Mouse (Mus musculus) hindbrain, embryonic 16.5 days (tissue): Measurements from ENCODE around the gene Olfr186. TPM values are rescaled to one million over a fixed set of nuclear protein-coding genes. Genes with fewer than 3 reads are reported as not detected.

Source experiments
- ATAC-seq: fragments of 200-750 bp; cut with Nextera tagmentation; 2 replicates; pipeline ENCODE4 v1.8.0; 2017; ENCODE audit warnings: moderate TSS enrichment, moderate library complexity
- H3K27ac ChIP-seq: fragments of 300-500 bp; sonication (generic); 2 replicates; pipeline ENCODE4 v1.5.1; 2014; ENCODE audit warnings: low read depth, mild to moderate bottlenecking, control low read depth, low read length, moderate library complexity
- H3K27me3 ChIP-seq: fragments of 300-500 bp; sonication (generic); replicated peaks from 2 replicates; pipeline ENCODE4 v1.6.1; 2014; ENCODE audit warnings: low read length; ENCODE audit not compliant: control insufficient read depth, insufficient read depth
- H3K36me3 ChIP-seq: fragments of 300-500 bp; sonication (generic); 2 replicates; pipeline ENCODE4 v1.6.1; 2014; ENCODE audit warnings: mild to moderate bottlenecking, low read length, moderate library complexity, mixed read lengths; ENCODE audit not compliant: control insufficient read depth, insufficient read depth
- H3K4me1 ChIP-seq: fragments of 300-500 bp; sonication (generic); 2 replicates; pipeline ENCODE4 v1.6.1; 2014; ENCODE audit warnings: low read depth, low read length; ENCODE audit not compliant: control insufficient read depth, insufficient read depth
- H3K4me2 ChIP-seq: fragments of 300-500 bp; sonication (generic); 2 replicates; pipeline ENCODE4 v1.6.1; 2014; ENCODE audit warnings: mild to moderate bottlenecking, low read length, control low read depth, moderate library complexity
- H3K4me3 ChIP-seq: fragments of 300-500 bp; sonication (generic); 2 replicates; pipeline ENCODE4 v1.5.1; 2014; ENCODE audit warnings: mild to moderate bottlenecking, low read length, control low read depth, moderate library complexity
- H3K9ac ChIP-seq: fragments of 300-500 bp; sonication (generic); 2 replicates; pipeline ENCODE4 v1.6.1; 2014; ENCODE audit warnings: low read depth, mild to moderate bottlenecking, control low read depth, low read length, moderate library complexity
- H3K9me3 ChIP-seq: fragments of 300-500 bp; sonication (generic); 2 replicates; pipeline ENCODE4 v1.6.1; 2014; ENCODE audit warnings: mild to moderate bottlenecking, low read length, moderate library complexity; ENCODE audit not compliant: control insufficient read depth
- WGBS: fragments of 180-500 bp; shearing (Covaris S2); extraction: QIAGEN DNeasy Blood & Tissue Kit; methylation state at CpG from one replicate; pipeline ENCODE4 v1.1.7; 2014; 5-methylcytosine and 5-hydroxymethylcytosine counted together
- polyA plus RNA-seq: library from polyadenylated mRNA; unstranded; fragments of >200 nt; fragmentation: Nextera tagmentation; extraction: Ambion mirVana; gene quantifications from 2 replicates; pipeline ENCODE4 v1.2.1, GENCODE M21; 2015

The Olfr186 gene
- polyA plus RNA-seq, 1 experiment from 2014 or later: not detected

- ATAC-seq: no peak
- 61% methylated on average over 2 of the region's 2 CpGs for WGBS
- Histone ChIP-seq H3K36me3 (no peaks in the 10 kb centered on the region), H3K4me3 (no peak overlapping the region), H3K4me2 (no peak overlapping the region), H3K9me3 (no peaks in the 10 kb centered on the region; the same call in 1 of the 2 replicates), H3K4me1 (no peaks in the 10 kb centered on the region), H3K9ac (no peak overlapping the region), H3K27me3 (no peaks in the 10 kb centered on the region), H3K27ac (no peak overlapping the region)
Measured at GRCm38 (mm10) chr16:59013357-59014018, 16.6 kb downstream of the Olfr186 start.

- Histone ChIP-seq H3K9me3 (no peaks in the 10 kb centered on the region), H3K4me2 (no peak overlapping the region), H3K9ac (no peak overlapping the region), H3K27me3 (no peaks in the 10 kb centered on the region), H3K4me3 (no peak overlapping the region), H3K4me1 (no peaks in the 10 kb centered on the region), H3K27ac (no peak overlapping the region), H3K36me3 (no peaks in the 10 kb centered on the region)
- no peak for ATAC-seq
Measured at GRCm38 (mm10) chr16:59007146-59007545, 22.9 kb downstream of the Olfr186 start.

- WGBS: 65% methylated on average over 2 of the region's 2 CpGs
- ATAC-seq: no peak
Measured at GRCm38 (mm10) chr16:58995057-58995456, 35.0 kb downstream of the Olfr186 start, which contains the start of gene Olfr183. TSS of gene Olfr183 (plus strand) at chr16:58995357.

More at GRCm38 (mm10) chr16:58995057-58995456, 35.0 kb downstream of the Olfr186 start, which contains the start of gene Olfr183:
- H3K27me3 ChIP-seq: no peaks in the 10 kb centered on the region
- H3K9me3 ChIP-seq: no peaks in the 10 kb centered on the region
- H3K4me3 ChIP-seq: no peak within 1 kb of the TSS
- no peaks in the 10 kb centered on the region for H3K4me1 ChIP-seq
- H3K9ac ChIP-seq: no peak within 1 kb of the TSS
- no peak within 1 kb of the TSS for H3K27ac ChIP-seq
- no peak within 1 kb of the TSS for H3K4me2 ChIP-seq
- H3K36me3 ChIP-seq: no peaks in the 10 kb centered on the region

Other genes with a start within 250 kb of the Olfr186 start
- gene Olfr173, start 230.0 kb downstream of the Olfr186 start, polyA plus RNA-seq: not detected in 2 replicates
- not detected in 2 replicates for gene Olfr175-ps1, start 203.5 kb downstream of the Olfr186 start, polyA plus RNA-seq
- gene Olfr177, start 155.5 kb downstream of the Olfr186 start, polyA plus RNA-seq: not detected in 2 replicates
- gene Olfr178, start 138.2 kb downstream of the Olfr186 start, polyA plus RNA-seq: not detected in 2 replicates
- gene Olfr181, start 101.5 kb downstream of the Olfr186 start, polyA plus RNA-seq: not detected in 2 replicates
- not detected in 2 replicates for gene Olfr180, start 100.9 kb downstream of the Olfr186 start, polyA plus RNA-seq
- gene Olfr183, start 34.9 kb downstream of the Olfr186 start, polyA plus RNA-seq: not detected in 2 replicates
- gene Olfr187, start 9.5 kb upstream of the Olfr186 start, polyA plus RNA-seq: not detected in 2 replicates
- gene Olfr190, start 47.7 kb upstream of the Olfr186 start, polyA plus RNA-seq: not detected in 2 replicates
- not detected in 2 replicates for gene Olfr191, start 59.5 kb upstream of the Olfr186 start, polyA plus RNA-seq
- gene Olfr193, start 81.6 kb upstream of the Olfr186 start, polyA plus RNA-seq: not detected in 2 replicates
- gene Olfr194, start 90.8 kb upstream of the Olfr186 start, polyA plus RNA-seq: not detected in 2 replicates
- gene Olfr195, start 116.8 kb upstream of the Olfr186 start, polyA plus RNA-seq: not detected in 2 replicates
- not detected in 2 replicates for gene Olfr196, start 140.2 kb upstream of the Olfr186 start, polyA plus RNA-seq
- gene Olfr198, start 173.2 kb upstream of the Olfr186 start, polyA plus RNA-seq: not detected in 2 replicates
- not detected in 2 replicates for gene Olfr199, start 189.5 kb upstream of the Olfr186 start, polyA plus RNA-seq
- gene Olfr201, start 242.3 kb upstream of the Olfr186 start, polyA plus RNA-seq: not detected in 2 replicates